Mouse (Mus musculus) layer of hippocampus, postnatal 10 days (tissue): ENCODE data around the gene Cradd. TPM values are rescaled to one million over a fixed set of nuclear protein-coding genes. Genes with fewer than 3 reads are reported as not detected.

Experiments used
- DNase-seq, 2 experiments: peaks; one replicate each; pipeline ENCODE4 v3.0.0; 2021; ENCODE audit warnings: low spot score in 2 of 2
- total RNA-seq, 2 experiments: library from RNA; stranded (reverse); gene quantifications; 2 replicates each; pipeline ENCODE4 v1.2.3; 2021

Cradd gene
- total RNA-seq, 2 experiments from 2014 or later: 5.8 to 7.3 TPM

DNA sequence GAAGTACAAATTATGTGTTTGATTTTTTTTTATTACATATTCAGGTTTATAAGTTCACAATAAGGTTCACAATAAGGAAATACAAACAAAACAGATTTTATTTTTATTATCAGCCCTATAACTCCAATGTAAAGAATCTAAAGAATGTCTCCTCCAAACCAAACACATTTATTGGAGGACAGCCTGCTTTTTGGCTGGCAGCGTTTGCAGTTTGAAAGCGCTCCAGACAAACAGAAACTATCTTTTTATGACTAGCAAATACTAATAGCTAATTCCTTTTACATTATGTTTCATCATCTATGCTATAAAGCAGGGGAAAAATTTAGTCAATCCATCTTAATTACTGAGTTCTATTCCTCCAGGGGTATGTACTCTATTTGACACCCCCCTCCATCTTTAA, 77.2 kb downstream of the Cradd start:
- no peak for DNase-seq

GRCm38 (mm10) chr10:95245680-95245982, 78.3 kb downstream of the Cradd start:
- no peak for DNase-seq

- DNase-seq: no peak
Observed at GRCm38 (mm10) chr10:95244961-95245679, 78.8 kb downstream of the Cradd start.

- DNase-seq: no peak
Observed at GRCm38 (mm10) chr10:95239196-95240069, 84.5 kb downstream of the Cradd start.

GRCm38 (mm10) chr10:95238667-95239066, 85.3 kb downstream of the Cradd start:
- no peak for DNase-seq

- no peak for DNase-seq
Observed at GRCm38 (mm10) chr10:95236226-95236625, 87.7 kb downstream of the Cradd start.

DNA sequence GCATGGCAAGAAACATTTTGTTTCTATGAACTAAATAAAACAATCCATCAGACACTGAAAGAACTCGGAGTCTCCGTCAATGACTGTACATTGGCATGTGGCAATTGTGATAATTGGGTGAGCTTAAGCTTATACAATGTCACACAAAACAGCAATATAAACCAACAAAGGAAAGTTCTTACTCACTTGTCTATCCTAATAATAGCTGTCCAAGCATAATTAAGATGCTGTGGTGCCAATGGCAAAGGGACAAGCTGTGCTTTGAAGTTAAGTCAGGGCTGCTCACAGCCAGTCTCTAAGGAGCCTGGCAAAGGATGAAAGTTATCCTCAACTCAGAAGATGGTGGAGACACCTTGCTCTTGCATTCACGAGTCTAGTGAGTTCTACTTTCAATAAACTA, 89.3 kb downstream of the Cradd start:
- no peak for DNase-seq

DNA sequence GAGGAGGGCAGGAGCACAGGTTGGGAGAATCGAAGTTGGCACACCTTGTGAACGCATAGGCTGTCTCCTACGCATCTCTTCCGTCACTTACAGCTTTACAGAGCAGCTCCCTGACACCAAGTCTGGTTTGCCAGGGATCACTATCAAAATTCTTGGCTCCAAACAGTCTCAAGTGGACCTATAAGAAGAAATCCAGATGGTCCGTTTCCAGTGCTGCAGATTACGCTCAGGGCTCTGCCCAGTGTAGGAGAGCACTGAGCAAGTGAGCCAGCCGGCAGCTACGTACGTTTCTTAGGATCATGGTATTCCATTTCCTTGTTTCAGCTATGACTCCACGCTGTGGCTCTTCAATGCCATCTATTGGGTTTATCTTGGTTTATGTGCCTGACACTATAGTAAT, 90.9 kb downstream of the Cradd start:
- no peak for DNase-seq

DNA sequence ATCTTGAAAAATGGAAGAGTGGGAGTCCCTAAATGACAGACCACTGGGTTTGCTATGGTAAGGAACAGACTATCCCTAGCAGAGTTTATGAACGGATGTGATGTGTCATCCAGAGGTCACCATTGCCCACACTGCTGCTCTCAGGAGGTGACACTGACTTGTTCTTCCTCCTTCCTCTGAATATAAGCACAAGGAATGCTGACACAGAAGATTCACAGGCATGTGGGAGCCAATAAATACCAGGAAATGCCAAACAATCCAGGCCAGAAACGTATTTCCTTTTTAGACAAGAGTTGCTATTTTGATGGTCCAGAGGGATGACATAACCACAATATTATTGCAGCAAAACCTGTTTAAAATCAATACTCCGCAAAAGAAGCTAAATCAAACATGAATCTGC, 91.4 kb downstream of the Cradd start:
- no peak for DNase-seq

DNA sequence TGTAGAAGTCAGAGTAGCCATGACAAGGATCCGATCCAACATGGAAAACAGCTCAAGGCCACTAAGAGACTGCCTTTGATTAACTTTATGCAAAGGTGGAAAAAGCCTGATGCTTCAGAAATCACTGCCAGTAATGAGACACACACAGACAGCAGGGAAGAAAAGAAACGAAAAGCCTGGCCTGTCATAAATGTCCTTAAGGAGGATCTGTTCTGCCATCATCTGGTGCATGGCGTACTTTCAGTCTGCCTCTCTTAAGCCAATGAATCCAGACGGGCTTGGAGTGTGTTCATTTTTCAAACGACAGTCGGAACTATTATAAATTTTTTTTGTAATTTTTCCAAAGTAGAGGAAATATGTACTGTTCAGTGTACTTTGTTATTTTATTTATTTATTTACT, 95.7 kb downstream of the Cradd start:
- no peak for DNase-seq

DNA sequence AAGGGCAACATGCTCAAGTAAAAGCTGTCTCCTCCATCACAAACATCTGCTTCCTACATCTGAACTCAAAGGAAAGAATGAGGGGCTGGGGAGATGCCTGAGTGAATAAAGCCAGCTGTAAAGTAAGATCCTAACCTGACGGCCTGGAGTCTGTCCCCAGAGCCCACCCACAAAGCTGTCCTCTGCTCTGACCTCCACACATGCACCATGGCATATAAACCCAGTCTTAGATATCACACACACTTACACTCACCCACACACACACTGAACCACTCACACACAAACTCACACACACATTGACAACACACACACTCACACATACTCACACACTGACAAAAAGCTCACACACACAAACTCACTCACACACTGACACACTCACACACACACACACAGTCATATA, 96.3 kb downstream of the Cradd start:
- DNase-seq: no peak

DNA sequence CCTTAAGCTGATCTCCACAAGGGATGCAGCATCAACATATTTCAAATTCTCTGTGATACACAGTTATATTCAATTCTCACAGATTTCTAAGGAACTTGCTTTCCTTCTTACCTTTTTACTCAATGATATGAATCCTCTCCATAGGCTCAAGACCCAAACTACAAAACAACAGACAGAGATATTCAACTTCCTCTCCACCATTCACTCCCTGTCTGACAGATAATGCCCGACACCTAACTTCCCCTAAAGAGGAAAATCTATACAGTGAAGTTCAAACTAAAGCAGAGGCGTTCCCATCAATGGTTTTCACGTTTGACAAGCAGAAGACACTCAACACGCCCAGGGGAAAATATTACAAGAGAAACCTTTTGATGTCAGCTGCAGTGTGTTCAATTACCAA, 97.2 kb downstream of the Cradd start:
- no peak for DNase-seq

- no peak for DNase-seq
Observed at GRCm38 (mm10) chr10:95225006-95225405, 98.9 kb downstream of the Cradd start.

DNA sequence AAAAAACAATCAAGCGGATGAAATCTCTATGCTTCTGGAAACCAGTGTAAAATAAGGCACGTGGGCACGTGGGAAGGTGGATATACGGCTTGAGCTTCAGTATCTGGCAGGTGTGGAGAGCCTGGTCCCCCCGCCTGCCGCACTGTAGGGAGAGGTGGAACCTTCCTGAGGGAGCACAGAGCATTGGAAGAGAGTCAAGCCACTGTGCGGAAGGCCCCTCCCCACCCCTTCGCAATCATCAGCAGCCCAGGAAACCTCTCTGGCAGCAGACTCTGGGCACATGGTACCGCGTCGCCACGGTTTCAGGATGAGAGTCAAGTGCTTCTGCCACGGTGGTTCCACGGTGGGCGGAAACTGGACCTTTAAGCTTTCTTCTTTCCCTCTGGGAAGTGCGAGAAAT, 100.7 kb downstream of the Cradd start:
- no peak for DNase-seq

GRCm38 (mm10) chr10:95221914-95222313, 102.0 kb downstream of the Cradd start:
- no peak for DNase-seq

DNA sequence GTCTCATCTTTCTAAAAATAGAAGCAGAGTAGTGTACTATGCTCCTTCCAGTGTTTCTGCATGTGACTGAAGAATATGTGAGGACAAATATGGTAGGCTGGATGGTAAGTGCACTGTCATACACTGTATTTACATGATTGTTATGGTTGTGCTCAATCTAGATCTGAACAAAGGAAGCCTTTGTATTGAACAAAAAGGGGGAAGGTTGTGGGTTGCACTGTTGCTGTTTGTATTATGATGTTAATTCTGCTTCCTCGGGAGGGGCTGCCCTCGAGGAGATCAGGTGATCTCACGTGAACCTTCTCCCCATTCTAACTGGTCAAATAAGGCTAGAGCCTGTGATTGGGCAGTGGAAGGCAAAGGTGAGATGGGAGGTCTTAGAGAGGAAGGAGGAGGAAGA, 103.4 kb downstream of the Cradd start:
- DNase-seq: no peak

- DNase-seq: no peak
Observed at GRCm38 (mm10) chr10:95218683-95219060, 105.3 kb downstream of the Cradd start.

DNA sequence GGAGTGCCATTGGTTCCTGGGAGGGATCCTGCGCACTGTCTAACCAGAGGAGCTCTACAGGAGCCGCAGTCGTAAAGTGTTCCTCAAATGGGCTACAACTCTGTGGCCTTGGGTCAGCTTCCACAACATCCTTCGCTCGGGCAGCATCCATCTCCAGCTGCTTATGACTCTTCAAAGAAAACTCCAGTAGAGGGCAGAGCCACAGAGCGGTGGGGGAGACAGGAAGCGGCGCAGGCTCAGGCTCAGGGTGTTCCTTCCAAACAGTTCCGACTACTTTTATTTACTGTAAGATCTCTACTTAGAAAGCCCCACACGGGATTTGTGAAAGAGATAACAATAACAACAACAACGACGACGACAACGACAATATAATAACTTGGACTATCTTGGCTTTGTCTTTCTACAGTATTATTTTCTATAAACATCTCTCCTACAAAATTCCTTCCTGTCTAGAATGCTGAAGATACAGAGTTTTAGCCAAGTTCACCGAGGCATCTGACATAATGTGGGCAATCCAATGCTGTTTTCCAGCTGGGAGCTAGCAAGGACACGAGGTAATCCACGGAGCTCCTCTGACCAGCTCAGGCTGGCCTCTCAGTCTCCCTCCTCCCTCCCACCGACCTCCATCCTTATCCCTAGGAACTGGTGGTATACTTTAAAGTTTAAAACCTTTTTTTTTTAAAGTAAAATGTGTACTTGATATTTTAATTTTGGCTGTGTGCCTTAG, 105.8 kb downstream of the Cradd start:
- no peak for DNase-seq

GRCm38 (mm10) chr10:95215324-95215723, 108.6 kb downstream of the Cradd start:
- DNase-seq: no peak

GRCm38 (mm10) chr10:95213820-95214219, 110.1 kb downstream of the Cradd start:
- no peak for DNase-seq

DNA sequence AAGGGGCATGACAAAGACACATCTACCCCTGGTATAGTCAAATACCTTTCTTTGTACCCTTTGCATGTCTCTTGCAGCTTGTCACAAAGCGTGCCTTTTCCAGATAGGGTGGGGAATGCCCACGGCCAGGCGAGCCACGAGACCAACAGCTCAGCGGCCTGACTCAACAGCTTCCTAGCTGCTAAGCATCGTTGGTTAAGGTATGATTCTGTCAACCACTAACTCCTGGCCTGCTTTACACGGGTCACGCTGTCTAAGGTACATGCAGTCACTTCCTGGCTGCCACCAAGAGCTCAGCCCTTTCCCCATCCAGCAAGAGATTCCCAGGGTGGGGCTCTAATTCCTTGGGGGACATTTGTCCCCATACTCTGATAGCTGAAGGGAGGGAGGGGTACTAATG, 110.6 kb downstream of the Cradd start:
- DNase-seq: no peak

DNA sequence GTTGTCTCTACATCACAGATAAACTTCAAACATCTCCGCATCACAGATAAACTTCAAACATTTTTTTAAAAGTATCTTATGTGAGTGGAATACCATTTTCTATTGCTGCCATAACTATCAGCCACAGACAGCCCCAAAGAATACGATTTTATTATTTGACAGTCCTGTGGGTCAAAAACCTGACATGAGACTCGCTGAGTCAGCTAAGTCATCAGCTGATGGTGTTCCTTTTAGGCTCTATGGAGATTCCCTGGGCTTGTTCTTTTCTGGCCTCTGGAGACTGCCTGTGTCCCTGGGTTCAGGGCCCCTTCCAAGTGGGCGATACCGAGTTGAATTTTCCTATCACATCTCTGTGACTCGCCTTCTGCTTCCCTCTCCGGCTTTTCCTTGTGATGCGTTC, 112.3 kb downstream of the Cradd start:
- no peak for DNase-seq
